Mouse (Mus musculus) cerebellum, adult 2 months (tissue): ENCODE measurements around the gene Gxylt2.

Experiments used
- CTCF ChIP-seq: fragments of 200-500 bp; IDR thresholded peaks from 2 replicates; pipeline ENCODE4 v1.5.1; 2011; ENCODE audit warnings: low read depth, mild to moderate bottlenecking, control low read depth, low read length, moderate library complexity, borderline replicate concordance; ENCODE audit not compliant: insufficient read depth
- POLR2A ChIP-seq: fragments of 200-500 bp; IDR thresholded peaks from 2 replicates; pipeline ENCODE4 v1.6.1; 2011; ENCODE audit warnings: low read length, control low read depth, borderline replicate concordance; ENCODE audit not compliant: insufficient read depth

- no peak for TF ChIP-seq POLR2A
- TF ChIP-seq CTCF, result no peak
These were observed 3.8 kb upstream of the Gxylt2 start for GRCm38 (mm10) chr6:100700774-100701173.
